Mouse (Mus musculus) left cerebral cortex, postnatal 36 days (tissue): ENCODE data around the gene Tle4. TPM values are rescaled to one million over a fixed set of nuclear protein-coding genes. Genes with fewer than 3 reads are reported as not detected.

Source experiments
- DNase-seq, 2 experiments: peaks; one replicate each; pipeline ENCODE4 v3.0.0; 2021 to 2022; ENCODE audit warnings: low spot score in 2 of 2, mixed read lengths in 1 of 2
- intact Hi-C: fragments of 180-260 bp; cut with DNase I; formaldehyde crosslinking; loops from one replicate; pipeline ENCODE4 v1.15.1; 2025
- total RNA-seq, 2 experiments: library from RNA; stranded (reverse); gene quantifications; 2 replicates each; pipeline ENCODE4 v1.2.3; 2021

The Tle4 gene
- total RNA-seq, 2 experiments from 2014 or later, result 39.0 to 46.1 TPM

DNA sequence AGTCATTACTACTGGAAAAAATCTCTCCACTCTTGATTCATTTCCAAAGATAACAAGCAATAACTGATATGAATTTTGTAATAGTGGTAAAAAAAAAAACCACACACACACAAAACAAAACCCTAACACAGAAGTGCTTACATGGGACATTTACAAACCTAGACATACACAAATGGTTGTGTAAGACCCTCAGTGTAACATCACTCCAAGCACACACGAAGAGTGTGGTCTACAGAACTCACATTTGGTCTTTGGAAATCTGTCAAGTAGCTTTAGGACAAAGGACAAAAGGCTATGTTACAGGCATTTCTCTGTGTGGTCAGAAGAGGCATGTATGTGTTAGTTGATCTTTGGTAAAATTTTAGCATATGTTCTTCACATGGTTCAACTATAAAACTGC is 52.4 kb downstream of the Tle4 start:
- DNase-seq, result no peak
- intact Hi-C loops, result no loop called here

DNA sequence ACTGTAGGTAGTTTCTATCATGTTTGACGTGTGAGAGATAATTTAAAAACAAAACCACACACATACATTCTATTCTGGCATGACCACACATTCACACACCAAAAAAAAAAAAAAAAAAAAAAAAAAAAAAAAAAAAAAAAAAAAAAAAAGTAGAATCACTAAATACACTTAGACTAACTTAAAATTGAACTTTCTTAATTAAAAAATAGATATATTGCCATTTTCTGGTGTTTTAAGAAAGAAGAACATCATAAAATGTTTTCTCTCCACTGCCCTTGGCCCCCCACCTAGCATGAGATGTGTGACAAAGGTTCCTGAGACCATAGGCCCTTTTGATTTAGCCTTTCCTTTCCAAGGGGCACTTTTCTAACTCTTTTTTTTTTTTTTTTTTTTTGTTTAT is 54.5 kb downstream of the Tle4 start:
- no peak for DNase-seq
- intact Hi-C loops, result no loop called here

DNA sequence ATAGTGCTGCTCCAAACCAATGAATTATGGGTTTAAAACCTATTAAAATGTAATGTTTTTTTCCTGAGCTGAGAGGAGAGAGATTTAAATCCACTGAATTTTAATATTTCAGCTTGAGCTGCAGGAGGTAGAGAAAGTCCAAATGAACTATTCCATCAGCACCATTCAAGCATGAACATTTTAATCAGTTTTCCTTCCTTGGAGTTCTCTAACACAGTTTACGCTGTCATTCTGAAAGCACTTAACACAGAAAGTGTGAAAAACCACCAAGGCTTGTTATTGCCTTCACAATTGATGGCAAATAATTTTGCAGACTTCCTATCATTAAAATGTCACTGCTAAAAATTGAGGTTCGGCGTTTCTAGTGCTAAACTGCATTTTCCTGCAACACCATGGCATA is 57.2 kb downstream of the Tle4 start:
- intact Hi-C loops, result no loop called here
- no peak for DNase-seq

DNA sequence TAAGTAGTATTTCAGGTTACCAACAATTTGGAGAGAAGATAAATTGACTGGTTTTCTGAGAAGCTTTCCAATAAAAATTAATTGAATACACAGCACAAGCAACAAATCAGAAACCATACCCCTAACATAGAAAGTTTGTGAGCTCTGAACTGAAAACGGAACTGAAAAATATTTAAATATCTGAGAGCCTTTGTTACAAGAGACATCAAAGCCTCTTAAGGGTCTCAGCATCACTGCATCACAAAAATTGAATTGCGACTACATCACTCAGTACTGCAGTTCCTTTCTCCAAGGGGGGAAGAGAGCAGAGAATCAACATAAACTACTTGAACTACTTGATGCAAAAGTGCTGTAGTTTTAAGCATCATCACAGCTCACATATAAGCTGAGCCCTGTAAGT is 61.2 kb downstream of the Tle4 start:
- DNase-seq, result no peak
- intact Hi-C loops, result no loop called here

DNA sequence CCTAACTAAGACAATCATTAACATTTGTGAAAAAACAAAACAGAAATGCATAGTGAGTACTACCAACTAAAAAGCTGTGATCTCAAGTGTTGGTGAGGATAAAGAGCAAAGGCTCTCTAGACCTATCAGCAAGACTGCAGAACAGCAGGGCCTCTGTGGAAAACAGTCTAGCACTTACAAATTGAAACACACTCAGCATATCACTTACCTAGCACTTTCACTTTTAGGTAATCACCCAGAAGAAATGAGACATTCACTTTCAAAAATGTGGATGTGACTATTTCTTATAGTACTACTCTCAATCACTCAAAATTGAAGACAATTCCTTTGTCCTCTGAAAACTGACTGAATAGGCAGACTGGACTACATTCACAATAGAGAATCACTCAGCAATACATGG is 63.4 kb downstream of the Tle4 start:
- intact Hi-C loops, result no loop called here
- DNase-seq, result no peak

DNA sequence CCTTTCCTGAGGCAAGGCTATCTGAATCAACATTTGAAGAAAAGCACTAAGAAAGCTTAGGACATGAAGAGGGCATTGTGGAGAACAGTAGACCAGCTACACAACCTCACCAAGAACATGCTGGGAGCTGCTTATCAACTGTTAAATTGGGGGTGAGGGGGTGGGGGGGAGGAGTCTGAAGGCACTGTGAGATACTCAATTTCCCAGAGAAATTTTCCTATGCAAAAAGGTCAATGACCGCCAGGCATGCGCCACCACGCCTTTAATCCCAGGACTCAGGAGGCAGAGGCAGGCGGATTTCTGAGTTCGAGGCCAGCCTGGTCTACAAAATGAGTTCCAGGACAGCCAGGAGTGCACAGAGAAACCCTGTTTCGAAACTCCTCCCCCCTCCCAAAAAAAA is 65.0 kb downstream of the Tle4 start:
- no peak for DNase-seq
- intact Hi-C loops, result no loop called here

DNA sequence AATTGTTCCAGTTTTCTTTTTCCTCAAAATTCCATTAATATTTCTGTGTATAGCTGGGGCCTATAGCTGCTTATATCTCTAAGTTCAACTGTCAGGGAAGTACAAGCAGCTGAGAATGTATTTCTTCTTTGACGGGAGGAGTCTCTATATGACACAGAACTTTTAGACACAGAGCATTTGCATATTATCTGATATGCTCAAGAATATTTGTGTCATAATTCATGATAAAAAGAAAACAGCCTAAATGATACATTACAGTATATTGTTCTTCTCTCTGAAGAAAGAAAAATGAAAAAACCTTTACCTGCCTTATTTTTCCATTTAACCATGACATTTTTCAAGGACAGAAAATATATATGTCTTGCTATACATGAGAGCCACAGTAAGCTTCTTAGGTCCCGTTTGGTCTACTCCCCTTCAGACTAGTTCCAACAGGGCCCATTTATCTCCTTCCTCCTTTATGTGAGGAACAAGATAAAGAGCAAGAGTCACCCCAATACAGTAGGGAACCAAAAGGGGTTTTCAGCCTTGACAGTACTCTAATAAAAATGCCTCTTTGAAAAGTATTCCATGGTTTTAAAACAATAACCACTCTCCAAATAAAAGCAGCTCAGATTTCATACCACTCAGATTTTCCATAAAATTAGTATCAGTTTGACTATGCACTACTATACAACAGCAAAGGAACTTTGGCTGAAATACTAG is 77.6 kb downstream of the Tle4 start:
- intact Hi-C loops, result no loop called here
- no peak for DNase-seq

DNA sequence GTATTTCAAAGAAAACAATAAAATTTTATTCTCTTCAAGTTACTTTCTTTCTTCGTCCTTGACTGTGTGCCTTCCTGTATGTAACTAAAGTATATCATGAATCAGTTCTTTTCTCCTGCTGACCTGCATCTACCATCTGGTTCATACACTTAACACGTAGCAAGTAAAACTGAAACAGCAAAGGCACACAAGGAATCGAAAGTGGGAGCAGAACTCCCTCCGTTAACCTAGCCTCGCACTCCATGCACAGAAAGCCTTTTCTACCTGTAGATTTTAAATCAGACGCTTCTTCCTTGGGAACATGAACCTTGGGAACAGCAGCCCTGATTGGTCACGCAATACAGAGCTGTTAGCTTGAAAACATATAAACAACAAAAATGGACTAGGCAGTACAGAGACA is 78.7 kb downstream of the Tle4 start:
- intact Hi-C loops, result no loop called here
- no peak for DNase-seq

DNA sequence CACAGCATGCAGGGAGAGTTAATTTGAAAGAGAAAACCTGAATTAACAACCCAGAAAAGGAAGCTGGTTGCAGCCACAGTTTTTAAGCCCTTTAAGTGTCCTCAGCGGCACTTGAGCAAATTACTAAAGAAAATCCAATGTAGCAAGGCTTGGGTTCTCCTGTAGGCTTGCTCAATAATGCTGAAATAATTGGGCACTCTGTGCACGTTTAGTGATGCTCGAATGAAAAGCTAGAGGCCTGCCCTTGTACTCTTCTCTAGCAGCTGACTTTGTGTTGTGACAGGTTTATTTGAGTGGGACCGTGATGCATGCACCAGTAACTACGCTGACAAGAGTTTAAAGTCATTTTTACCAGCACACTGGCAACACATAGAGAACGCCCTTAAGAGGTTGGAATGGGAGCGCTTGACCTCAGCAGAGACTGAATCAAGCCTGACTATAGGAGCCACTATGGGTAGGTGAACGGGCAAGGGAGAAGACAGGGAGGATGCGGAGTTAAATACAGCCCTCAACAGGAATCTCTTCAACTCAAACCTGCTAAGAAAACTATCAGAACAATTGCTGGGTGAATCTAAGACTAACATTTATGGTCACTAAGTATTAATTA is 79.3 kb downstream of the Tle4 start:
- DNase-seq, result no peak
- intact Hi-C loops, result no loop called here

DNA sequence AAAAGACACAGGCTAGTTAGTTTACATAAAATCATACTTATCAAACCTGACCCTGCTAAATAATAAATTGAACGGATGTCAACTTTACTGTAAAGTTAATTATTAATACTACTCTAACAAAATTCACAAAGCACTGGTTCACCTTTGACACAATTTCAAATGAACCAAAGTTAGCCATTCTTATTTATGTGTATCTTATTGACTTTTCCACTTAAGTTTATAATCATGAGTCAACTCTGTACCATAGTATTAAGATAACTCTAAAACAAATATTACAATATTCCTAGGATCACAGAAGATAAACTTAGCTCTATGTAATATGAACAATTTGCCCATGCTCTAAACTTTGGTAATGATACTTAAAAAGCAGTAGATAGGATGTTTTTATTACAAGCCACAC is 81.4 kb downstream of the Tle4 start:
- intact Hi-C loops, result no loop called here

DNA sequence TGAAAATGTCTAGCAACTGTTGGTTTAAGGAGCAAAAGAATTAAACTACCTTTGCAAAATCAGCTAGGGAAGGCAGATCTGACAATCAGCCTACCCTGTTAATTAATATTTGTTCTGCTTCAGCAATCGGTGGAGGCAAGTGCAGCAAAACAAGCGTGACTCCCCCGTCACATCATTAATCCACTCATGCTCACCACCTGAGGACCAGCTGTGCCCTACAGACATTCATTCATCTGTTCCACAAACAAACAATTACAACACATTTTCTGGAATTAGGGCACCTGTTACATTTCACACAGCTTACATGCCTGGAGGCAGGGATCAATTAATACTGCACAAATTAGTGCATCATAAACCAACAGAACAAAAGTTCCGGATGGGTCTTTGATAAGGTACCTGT is 89.0 kb downstream of the Tle4 start:
- no peak for DNase-seq
- intact Hi-C loops, result loop anchor here (5.0 kb wide), 1 partner anchor 88 kb away; the partner anchor contains the start of gene Tle4

More for the DNA sequence above, 81.4 kb downstream of the Tle4 start:
- no peak for DNase-seq

DNA sequence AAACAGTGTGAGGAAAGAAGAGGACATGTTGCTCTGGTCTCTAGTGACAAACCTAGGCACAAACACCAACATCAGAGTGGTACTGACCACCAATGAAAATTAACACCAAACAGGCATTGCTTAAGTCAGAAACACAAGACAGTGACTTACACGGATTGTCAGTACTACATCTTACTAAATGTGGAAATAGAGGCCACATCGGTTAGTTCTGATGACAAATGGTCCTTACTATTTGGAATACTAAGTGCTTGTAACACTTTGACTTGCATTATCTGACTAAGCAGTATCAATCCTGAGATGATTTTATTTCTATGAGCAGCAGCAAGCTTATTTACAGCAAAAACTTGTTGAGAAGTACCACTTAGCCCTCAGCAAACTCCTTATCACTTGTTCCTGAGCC is 89.9 kb downstream of the Tle4 start:
- no peak for DNase-seq
- intact Hi-C loops, result loop anchor here (5.0 kb wide), 1 partner anchor 89 kb away; the partner anchor contains the start of gene Tle4

DNA sequence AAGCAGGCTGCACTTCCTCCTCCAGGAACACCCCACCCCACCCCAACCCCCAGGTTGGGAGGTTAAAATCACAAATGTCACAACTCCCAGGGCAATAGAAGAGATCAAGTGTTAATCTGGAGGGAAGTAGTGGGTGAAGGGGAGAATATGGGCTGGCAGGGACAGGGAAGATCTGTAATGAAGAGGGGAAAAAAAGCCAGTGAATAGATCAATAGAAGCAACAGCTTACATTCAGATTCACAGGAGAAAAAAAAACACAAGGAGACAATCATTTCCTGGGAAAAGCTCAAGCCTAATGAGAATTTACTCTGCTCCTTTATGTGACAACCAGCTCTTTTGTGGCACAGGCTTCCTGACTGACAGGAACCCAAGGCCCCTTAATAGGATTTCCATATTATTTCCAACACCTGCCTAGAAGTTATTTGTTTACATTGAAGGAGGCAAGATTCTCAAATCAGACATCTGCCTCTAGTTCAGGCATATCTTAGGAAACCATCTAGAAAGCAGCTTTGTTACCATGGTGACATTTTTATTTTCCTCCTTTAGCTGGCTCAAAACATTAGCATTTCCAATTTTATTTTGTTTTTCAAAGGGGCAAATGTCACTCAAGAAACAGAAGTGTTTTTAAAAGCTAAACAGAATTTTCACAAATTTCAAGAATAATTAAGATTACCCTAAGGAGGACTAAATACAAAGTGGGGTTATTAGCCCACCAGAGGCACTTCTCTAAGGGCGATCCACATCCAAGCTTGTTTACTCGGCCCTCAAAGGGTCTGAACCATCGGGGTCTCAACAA is 90.8 kb downstream of the Tle4 start:
- intact Hi-C loops, result loop anchor here (5.0 kb wide), 1 partner anchor 90 kb away; the partner anchor contains the start of gene Tle4
- DNase-seq, result no peak

DNA sequence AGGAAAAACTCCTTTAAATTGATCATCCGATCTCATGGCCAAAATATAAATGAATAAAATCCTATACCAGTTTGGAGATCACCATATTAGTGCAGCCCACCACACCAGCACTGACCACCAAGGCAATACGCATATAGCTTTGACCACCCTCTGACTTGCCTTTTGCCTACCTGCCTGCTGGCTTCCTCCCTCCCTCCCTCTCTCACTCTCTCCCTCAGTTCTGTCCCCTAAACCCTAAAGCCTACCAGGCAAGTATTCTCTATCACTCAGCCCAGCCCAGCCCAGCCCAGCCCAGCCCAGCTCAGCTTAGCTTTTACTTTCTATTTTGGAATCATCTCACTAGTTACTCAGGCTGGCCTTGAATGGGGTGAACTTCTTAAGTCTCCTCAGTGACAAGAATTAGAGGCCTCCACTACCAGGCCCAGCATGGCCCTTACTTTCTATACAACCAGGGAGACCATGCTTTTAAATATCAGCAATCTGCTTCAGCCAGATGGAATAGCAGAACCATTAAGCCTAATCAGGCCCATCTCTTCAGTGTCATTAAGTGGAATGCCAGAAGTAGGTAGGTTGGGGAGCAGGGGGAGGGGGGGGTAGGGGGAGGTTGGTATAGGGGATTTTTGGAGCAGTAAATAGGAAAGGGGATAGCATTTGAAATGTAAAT is 91.8 kb downstream of the Tle4 start:
- no peak for DNase-seq
- intact Hi-C loops, result loop anchor here (5.0 kb wide), 1 partner anchor 91 kb away; the partner anchor contains the start of gene Tle4

DNA sequence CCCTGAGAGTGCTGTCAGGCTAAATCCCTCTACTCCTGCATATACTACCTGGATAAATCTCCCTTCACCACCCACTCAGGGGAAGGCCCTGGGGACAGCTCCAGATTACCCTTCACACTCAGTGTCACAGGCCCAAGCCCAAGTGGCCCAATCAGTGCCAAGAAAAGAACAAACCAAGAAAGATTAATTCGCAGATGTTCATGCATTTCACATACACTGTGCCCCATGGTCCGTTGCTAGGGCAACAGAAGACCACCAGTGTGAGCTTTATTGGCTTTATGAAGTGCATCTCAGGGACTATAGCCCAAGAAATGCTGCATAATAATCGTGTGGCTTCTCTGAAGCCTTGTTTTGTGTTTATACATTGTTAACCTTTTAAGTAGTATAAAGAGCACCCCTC is 92.5 kb downstream of the Tle4 start:
- no peak for DNase-seq
- intact Hi-C loops, result loop anchor here (5.0 kb wide), 1 partner anchor 92 kb away; the partner anchor contains the start of gene Tle4

DNA sequence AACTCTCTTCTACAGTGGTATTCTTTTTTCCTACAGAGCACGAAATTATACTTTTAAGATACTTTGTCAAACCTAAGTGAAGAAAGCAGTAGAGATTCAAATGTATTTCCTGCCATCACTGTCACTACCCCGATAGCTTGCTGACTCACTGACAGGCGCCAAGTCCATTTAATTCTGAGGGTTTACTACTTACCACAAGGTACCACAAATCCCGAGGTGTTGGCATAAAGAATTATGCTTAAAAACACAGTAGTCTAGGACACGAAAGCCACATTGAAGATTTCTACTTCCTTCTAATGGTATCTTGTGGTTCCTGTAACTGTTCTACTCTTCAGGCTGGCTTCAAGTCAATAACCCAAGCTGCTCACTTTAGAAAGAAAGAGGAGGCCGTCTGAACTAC is 94.0 kb downstream of the Tle4 start:
- intact Hi-C loops, result no loop called here
- DNase-seq, result no peak

DNA sequence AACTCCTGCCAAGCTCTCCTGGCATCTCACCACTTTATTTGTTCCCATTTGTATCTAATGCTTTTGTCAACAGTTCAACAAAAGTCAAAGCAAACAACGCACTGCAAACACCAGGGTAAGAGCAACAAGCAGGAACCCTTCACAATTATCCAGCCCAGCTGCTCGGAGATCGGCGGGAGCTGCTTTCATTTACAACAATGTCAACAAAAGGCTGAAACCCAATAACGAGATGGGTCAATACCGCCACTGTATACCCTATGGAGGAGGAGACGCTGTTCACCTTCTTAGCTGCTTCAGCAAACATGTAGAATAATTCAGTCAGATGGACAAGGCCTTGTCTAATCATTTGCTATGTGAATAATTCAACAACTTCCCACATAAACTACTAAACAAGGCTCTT is 95.6 kb downstream of the Tle4 start:
- DNase-seq, result no peak
- intact Hi-C loops, result no loop called here

DNA sequence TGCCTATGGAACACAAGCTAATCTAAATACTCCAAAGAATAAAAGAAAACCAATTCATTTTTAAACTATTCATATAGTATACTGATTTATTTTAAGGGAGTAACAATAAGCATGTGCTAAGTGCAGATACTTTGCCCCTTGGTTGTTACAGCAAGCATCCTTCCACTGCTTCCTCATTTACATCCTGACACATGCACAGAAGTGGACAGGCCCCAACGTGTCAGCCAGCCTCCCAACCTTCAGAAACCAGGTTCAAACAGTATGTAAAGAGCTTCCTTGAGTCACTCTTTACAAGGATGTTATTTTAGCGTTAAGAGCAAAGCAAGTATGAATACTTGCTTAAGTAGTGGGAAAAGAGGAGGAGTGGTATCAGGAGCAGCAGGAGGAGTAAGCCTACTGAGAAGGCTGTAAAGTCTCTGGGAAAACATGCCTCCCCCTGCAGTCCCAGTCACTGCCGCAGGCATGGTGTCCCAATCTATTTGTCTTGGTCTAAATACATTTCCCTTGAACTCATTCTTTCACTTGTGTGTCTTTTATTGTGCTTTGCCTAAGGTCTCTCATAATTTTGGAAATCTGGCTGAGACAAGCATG is 97.9 kb downstream of the Tle4 start:
- no peak for DNase-seq
- intact Hi-C loops, result no loop called here

DNA sequence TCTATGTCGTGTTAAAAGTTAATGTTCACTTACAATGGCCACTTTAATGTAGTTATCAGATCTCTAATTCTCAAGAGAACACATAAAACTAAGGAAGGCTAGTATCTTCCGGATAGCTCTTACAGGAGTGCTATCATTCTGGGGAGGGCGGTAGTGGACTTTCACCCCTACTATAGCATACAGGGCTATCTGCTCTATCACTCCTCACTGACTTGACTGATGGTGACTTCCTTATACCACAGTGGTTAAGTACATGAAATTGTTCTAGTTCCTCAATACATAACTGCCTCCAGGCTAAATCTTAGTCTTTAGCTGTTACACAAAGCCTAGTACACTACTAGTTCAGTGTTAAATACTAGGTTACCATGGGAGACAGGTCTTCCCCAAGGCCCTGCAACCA is 104.8 kb downstream of the Tle4 start:
- no peak for DNase-seq
- intact Hi-C loops, result no loop called here

DNA sequence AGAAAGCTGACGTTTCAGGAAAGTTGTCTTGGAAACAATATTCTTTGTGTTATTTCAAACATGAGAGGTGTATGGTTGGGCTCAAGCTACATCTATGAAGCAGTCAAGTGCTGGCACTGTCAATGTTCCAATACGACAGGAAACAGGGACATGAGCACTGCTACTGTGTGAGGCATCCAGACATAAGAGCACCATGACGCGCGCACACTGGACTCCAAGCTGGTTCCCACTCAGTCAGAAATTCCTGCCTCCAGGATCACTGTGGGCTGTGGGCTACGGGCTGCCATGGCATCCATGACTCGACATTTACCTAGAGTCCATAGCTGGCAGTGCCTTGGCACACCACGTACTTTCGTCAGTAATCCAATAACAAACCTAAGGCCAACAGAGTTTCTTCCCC is 110.7 kb downstream of the Tle4 start:
- intact Hi-C loops, result no loop called here
- no peak for DNase-seq
